Mouse (Mus musculus): Measurements from ENCODE around the gene Pced1b.
A peak's percentile ranks its signal among the peaks of the same experiment; 100 is the strongest.

The Pced1b gene

GRCm38 (mm10) chr15:97286731-97287130 is 39.8 kb downstream of the Pced1b start:
- DNase-seq (ENCODE audit: low read depth, low spot score), result no peak

- DNase-seq (ENCODE audit: low read depth, low spot score), result peak; percentile 75
Measured at GRCm38 (mm10) chr15:97287436-97288143, 40.7 kb downstream of the Pced1b start.

- DNase-seq (ENCODE audit: low read depth, low spot score), result no peak
Measured at GRCm38 (mm10) chr15:97288690-97289089, 41.8 kb downstream of the Pced1b start.

- no peak for DNase-seq (ENCODE audit: low read depth, low spot score)
Measured at GRCm38 (mm10) chr15:97289176-97289575, 42.3 kb downstream of the Pced1b start.

GRCm38 (mm10) chr15:97290351-97290750 is 43.4 kb downstream of the Pced1b start:
- no peak for DNase-seq (ENCODE audit: low read depth, low spot score)

GRCm38 (mm10) chr15:97291291-97292050 is 44.6 kb downstream of the Pced1b start:
- DNase-seq (ENCODE audit: low read depth, low spot score), result peak; percentile 31

- no peak for DNase-seq (ENCODE audit: low read depth, low spot score)
Measured at GRCm38 (mm10) chr15:97307935-97308334, 61.0 kb downstream of the Pced1b start.

GRCm38 (mm10) chr15:97309533-97309932 is 62.6 kb downstream of the Pced1b start:
- no peak for DNase-seq (ENCODE audit: low read depth, low spot score)

- DNase-seq (ENCODE audit: low read depth, low spot score), result no peak
Measured at GRCm38 (mm10) chr15:97310251-97310650, 63.3 kb downstream of the Pced1b start.

GRCm38 (mm10) chr15:97311211-97311610 is 64.3 kb downstream of the Pced1b start:
- DNase-seq (ENCODE audit: low read depth, low spot score), result no peak

- DNase-seq (ENCODE audit: low read depth, low spot score), result no peak
Measured at GRCm38 (mm10) chr15:97311937-97312336, 65.0 kb downstream of the Pced1b start.

- no peak for DNase-seq (ENCODE audit: low read depth, low spot score)
Measured at GRCm38 (mm10) chr15:97314720-97315421, 68.0 kb downstream of the Pced1b start.

GRCm38 (mm10) chr15:97315422-97315757 is 68.5 kb downstream of the Pced1b start:
- DNase-seq (ENCODE audit: low read depth, low spot score), result no peak

- no peak for DNase-seq (ENCODE audit: low read depth, low spot score)
Measured at GRCm38 (mm10) chr15:97318365-97319001, 71.6 kb downstream of the Pced1b start.

- no peak for DNase-seq (ENCODE audit: low read depth, low spot score)
Measured at GRCm38 (mm10) chr15:97322821-97323220, 75.9 kb downstream of the Pced1b start.

- DNase-seq (ENCODE audit: low read depth, low spot score), result peak; percentile 48
Measured at GRCm38 (mm10) chr15:97323466-97323865, 76.6 kb downstream of the Pced1b start.

- DNase-seq (ENCODE audit: low read depth, low spot score), result no peak
Measured at GRCm38 (mm10) chr15:97324311-97324710, 77.4 kb downstream of the Pced1b start.

GRCm38 (mm10) chr15:97327500-97328081 is 80.7 kb downstream of the Pced1b start:
- DNase-seq (ENCODE audit: low read depth, low spot score), result peak; percentile 93

- DNase-seq (ENCODE audit: low read depth, low spot score), result peak; percentile 96
Measured at GRCm38 (mm10) chr15:97332582-97332981, 85.7 kb downstream of the Pced1b start.

GRCm38 (mm10) chr15:97337636-97338352 is 90.9 kb downstream of the Pced1b start:
- DNase-seq (ENCODE audit: low read depth, low spot score), result peak; percentile 74
